Mouse (Mus musculus) left cerebral cortex, postnatal 10 days (tissue): ENCODE results near the gene Tmem232. TPM values are rescaled to one million over a fixed set of nuclear protein-coding genes. Genes with fewer than 3 reads are reported as not detected.

Experiments used
- DNase-seq, 2 experiments: peaks; one replicate each; pipeline ENCODE4 v3.0.0; 2021 to 2022; ENCODE audit warnings: low spot score in 2 of 2, mixed read lengths in 1 of 2; ENCODE audit errors: extremely low spot score in 1 of 2
- intact Hi-C: fragments of 180-260 bp; cut with DNase I; formaldehyde crosslinking; loops from one replicate; pipeline ENCODE4 v1.15.1; 2025
- total RNA-seq, 2 experiments: library from RNA; stranded (reverse); gene quantifications; 2 replicates each; pipeline ENCODE4 v1.2.3; 2021

Gene Tmem232
- 1 to 10 TPM; 1.3 to 2.0 TPM for total RNA-seq

- intact Hi-C loops = no loop called here
- DNase-seq = peak in 1 of 2 experiments; percentile 17
Observed at GRCm38 (mm10) chr17:65540441-65541272, at the start of gene Tmem232. Tmem232 (minus strand) TSS chr17:65540782.

- no peak for DNase-seq
- intact Hi-C loops = no loop called here
Observed at GRCm38 (mm10) chr17:65586892-65587291, 46.3 kb upstream of the Tmem232 start.

GRCm38 (mm10) chr17:65581440-65581839 lies 40.9 kb upstream of the Tmem232 start:
- intact Hi-C loops = no loop called here
- DNase-seq = no peak

GRCm38 (mm10) chr17:65579766-65580165 lies 39.2 kb upstream of the Tmem232 start:
- intact Hi-C loops = no loop called here
- DNase-seq = no peak

- no peak for DNase-seq
- intact Hi-C loops = no loop called here
Observed at GRCm38 (mm10) chr17:65575339-65575738, 34.8 kb upstream of the Tmem232 start.

GRCm38 (mm10) chr17:65574850-65575249 lies 34.3 kb upstream of the Tmem232 start:
- intact Hi-C loops = no loop called here
- DNase-seq = no peak

- intact Hi-C loops = no loop called here
- DNase-seq = peak in 1 of 2 experiments; percentile 18
Observed at GRCm38 (mm10) chr17:65571866-65572265, 31.3 kb upstream of the Tmem232 start.

- intact Hi-C loops = no loop called here
- no peak for DNase-seq
Observed at GRCm38 (mm10) chr17:65571466-65571865, 30.9 kb upstream of the Tmem232 start.

GRCm38 (mm10) chr17:65564189-65564588 lies 23.6 kb upstream of the Tmem232 start:
- no peak for DNase-seq
- intact Hi-C loops = no loop called here

- intact Hi-C loops = no loop called here
- no peak for DNase-seq
Observed at GRCm38 (mm10) chr17:65563345-65563744, 22.8 kb upstream of the Tmem232 start.

GRCm38 (mm10) chr17:65562761-65563160 lies 22.2 kb upstream of the Tmem232 start:
- intact Hi-C loops = no loop called here
- DNase-seq = peak; percentile 67 to 72

- DNase-seq = no peak
- intact Hi-C loops = no loop called here
Observed at GRCm38 (mm10) chr17:65561361-65562015, 20.9 kb upstream of the Tmem232 start.

GRCm38 (mm10) chr17:65559273-65559672 lies 18.7 kb upstream of the Tmem232 start:
- no peak for DNase-seq
- intact Hi-C loops = loop anchor here (10.0 kb wide), 2 partner anchors 954 to 1984 kb away; partner anchors contain the start of gene Man2a1

- intact Hi-C loops = loop anchor here (10.0 kb wide), 2 partner anchors 954 to 1984 kb away; partner anchors contain the start of gene Man2a1
- DNase-seq = no peak
Observed at GRCm38 (mm10) chr17:65558788-65559187, 18.2 kb upstream of the Tmem232 start.

- peak in 1 of 2 experiments; percentile 63 for DNase-seq
- intact Hi-C loops = loop anchor here (10.0 kb wide), 2 partner anchors 953 to 1983 kb away; partner anchors contain the start of gene Man2a1
Observed at GRCm38 (mm10) chr17:65558217-65558616, 17.6 kb upstream of the Tmem232 start.

GRCm38 (mm10) chr17:65557212-65557611 lies 16.6 kb upstream of the Tmem232 start:
- DNase-seq = no peak
- intact Hi-C loops = loop anchor here (10.0 kb wide), 2 partner anchors 952 to 1982 kb away; partner anchors contain the start of gene Man2a1

- intact Hi-C loops = loop anchor here (10.0 kb wide), 2 partner anchors 952 to 1982 kb away; partner anchors contain the start of gene Man2a1
- no peak for DNase-seq
Observed at GRCm38 (mm10) chr17:65556798-65557197, 16.2 kb upstream of the Tmem232 start.

- DNase-seq = no peak
- intact Hi-C loops = loop anchor here (10.0 kb wide), 2 partner anchors 948 to 1978 kb away; partner anchors contain the start of gene Man2a1
Observed at GRCm38 (mm10) chr17:65552426-65552997, 11.9 kb upstream of the Tmem232 start.

GRCm38 (mm10) chr17:65550357-65550756 lies 9.8 kb upstream of the Tmem232 start:
- intact Hi-C loops = loop anchor here (10.0 kb wide), 2 partner anchors 946 to 1976 kb away; partner anchors contain the start of gene Man2a1
- DNase-seq = no peak
